Mouse (Mus musculus) B cell, adult 67 days (primary cell): ENCODE data around the gene Abraxas2. TPM values are rescaled to one million over a fixed set of nuclear protein-coding genes. Genes with fewer than 3 reads are reported as not detected.

Experiments
- total RNA-seq, 2 experiments: library from RNA; stranded (reverse); gene quantifications; 4 replicates each; pipeline ENCODE4 v1.2.4; 2023

Gene Abraxas2
- total RNA-seq: 10 to 100 TPM; 48.1 to 53.6 TPM

GRCm38 (mm10) chr7:132859042-132859958 is at the start of gene Abraxas2:
TSS of gene Abraxas2 (plus strand) at chr7:132859225.

GRCm38 (mm10) chr7:132813416-132814088 is 45.5 kb upstream of the Abraxas2 start, which contains the start of gene Fam53b:
TSS of gene Fam53b (minus strand) at chr7:132813886.

GRCm38 (mm10) chr7:132852173-132852844 is 6.7 kb upstream of the Abraxas2 start, which contains the start of gene Eef1akmt2:
TSS of gene Eef1akmt2 (minus strand) at chr7:132852673.

GRCm38 (mm10) chr7:132930850-132931559 is 72.0 kb downstream of the Abraxas2 start, which contains the start of gene Zranb1:
TSS of gene Zranb1 (plus strand) at chr7:132931142.

Other genes starting within 250 kb of the Abraxas2 start
- gene Lhpp, start 248.6 kb upstream of the Abraxas2 start, total RNA-seq: 1 to 10 TPM; 2.4 to 4.4 TPM
- gene Fam53b, start 45.3 kb upstream of the Abraxas2 start, total RNA-seq: 10 to 100 TPM; 69.8 to 69.9 TPM
- 10 to 100 TPM; 27.3 to 33.2 TPM for gene Eef1akmt2, start 6.6 kb upstream of the Abraxas2 start, total RNA-seq
- gene Zranb1, start 71.9 kb downstream of the Abraxas2 start, total RNA-seq: 10 to 100 TPM; 35.9 to 42.1 TPM